Mouse (Mus musculus): ENCODE measurements around the gene Otol1.

DNA sequence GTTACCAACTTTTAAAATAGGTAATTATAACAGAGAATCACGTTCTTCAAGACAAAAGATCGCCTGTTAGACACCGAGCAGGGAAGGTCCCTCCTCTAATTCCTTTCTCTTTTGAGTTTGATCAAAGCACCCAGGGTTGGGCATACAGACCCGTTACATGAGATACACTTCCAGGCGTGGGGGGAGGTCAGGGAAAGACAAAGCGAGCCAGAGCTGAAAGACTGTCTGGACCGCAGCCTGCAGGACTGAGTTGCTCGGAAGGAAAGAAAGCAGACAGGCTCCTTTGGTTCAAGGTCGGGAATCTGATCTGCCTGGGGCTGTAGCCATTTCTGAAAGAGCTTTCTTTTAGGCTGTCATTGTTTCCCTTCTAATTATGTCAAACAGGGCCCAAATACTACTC is 5.9 kb upstream of the Otol1 start:
- TF ChIP-seq ZNF384 (IDR thresholded peaks at IDR 0.05; ENCODE audit: low read depth, low read length) (no peak), MAFK (IDR thresholded peaks at IDR 0.05; ENCODE audit: insufficient read depth, low read depth, low read length) (no peak)

All from ES-E14 (cell line).